Mouse (Mus musculus): ENCODE results near the gene Ap3s2. TPM values are rescaled to one million over a fixed set of nuclear protein-coding genes. Genes with fewer than 3 reads are reported as not detected.

The Ap3s2 gene
- polyA plus RNA-seq, 1 experiment from 2014 or later = 28.1 TPM

DNA sequence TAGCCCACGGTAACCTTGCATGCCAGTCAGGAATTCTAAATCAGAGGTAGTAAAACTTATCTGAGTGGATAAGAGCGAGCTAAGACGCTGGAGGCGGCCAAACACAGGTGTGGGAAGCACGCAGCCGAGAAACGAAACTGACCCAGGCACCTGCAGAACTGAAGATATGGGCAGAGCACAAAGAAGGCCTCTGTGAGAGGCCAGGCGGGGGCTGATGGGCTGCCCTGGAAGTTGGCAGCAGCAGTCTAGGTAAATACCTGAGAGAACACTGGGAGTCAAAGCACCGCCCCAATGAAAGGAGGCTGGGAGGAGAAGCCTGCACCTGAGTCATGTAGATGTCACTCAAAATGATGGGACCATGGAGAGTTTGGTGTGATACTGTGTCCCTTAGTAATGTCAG lies 31.8 kb downstream of the Ap3s2 start:
- no peaks in the 10 kb centered on the region for H3K27me3 ChIP-seq (ENCODE audit: control insufficient read depth, insufficient read depth, low read length)
- ATAC-seq (ENCODE audit: insufficient number of reproducible peaks, insufficient read depth, low FRiP score, low read depth) = no peak
- H3K36me3 ChIP-seq (ENCODE audit: control insufficient read depth, insufficient read depth, low read length) = peaks cover 19% of the 10 kb centered on the region
- WGBS = 80% methylated on average over 9 of the region's 9 CpGs
- H3K9ac ChIP-seq (ENCODE audit: low read length) = no peak overlapping the region
- H3K4me2 ChIP-seq (ENCODE audit: low read length) = no peak overlapping the region
- H3K9me3 ChIP-seq (ENCODE audit: control insufficient read depth, low read length) = no peaks in the 10 kb centered on the region
- no peak overlapping the region for H3K4me3 ChIP-seq (ENCODE audit: control insufficient read depth in 1 of 2, insufficient read depth in 1 of 2, low read depth in 1 of 2, low read length in 2 of 2)
- peaks cover 14 to 27% of the 10 kb centered on the region in 2 experiments for H3K4me1 ChIP-seq (ENCODE audit: control insufficient read depth in 2 of 2, insufficient read depth in 2 of 2, low read length in 2 of 2)
- H3K27ac ChIP-seq (replicated peaks in 1 of 2; ENCODE audit: control insufficient read depth in 1 of 2, insufficient read depth in 1 of 2, low read depth in 2 of 2, low read length in 2 of 2) = no peak overlapping the region

DNA sequence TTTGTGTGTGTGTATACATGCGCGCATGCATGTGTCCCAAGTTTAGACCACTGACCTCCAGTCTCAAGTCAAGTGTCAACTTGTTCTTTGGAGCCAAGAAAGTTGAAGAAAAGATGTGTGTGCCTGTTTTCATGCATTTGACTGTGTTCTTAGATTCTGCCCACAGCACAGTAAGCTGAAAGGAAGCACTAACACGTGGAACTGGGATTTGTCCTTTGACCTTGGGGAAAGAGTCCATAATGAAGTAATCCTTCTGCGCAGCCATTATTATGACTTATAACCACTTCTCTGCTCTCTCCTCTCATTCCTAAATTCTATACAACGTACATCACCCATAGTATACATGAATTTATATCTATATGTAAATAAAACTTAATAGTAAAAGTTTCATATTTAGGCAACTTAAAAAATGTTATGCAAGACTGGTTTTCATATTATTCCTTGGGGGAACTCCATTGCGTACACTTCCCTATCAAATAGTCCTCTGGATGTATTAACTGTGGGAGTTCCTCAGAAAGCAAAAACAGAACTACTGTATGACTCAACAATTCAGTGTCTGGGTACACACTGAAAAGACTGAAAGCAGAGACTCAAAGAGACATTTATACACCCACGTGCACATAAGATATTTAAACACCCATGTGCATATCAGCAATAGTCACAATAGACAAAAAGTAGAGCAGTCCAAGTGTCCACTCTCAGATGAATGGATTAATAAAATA lies 36.7 kb downstream of the Ap3s2 start:
- H3K4me3 ChIP-seq (ENCODE audit: control insufficient read depth in 1 of 2, insufficient read depth in 1 of 2, low read depth in 1 of 2, low read length in 2 of 2) = no peak overlapping the region
- no peak overlapping the region for H3K9ac ChIP-seq (ENCODE audit: low read length)
- WGBS = 87% methylated on average over 7 of the region's 7 CpGs

DNA sequence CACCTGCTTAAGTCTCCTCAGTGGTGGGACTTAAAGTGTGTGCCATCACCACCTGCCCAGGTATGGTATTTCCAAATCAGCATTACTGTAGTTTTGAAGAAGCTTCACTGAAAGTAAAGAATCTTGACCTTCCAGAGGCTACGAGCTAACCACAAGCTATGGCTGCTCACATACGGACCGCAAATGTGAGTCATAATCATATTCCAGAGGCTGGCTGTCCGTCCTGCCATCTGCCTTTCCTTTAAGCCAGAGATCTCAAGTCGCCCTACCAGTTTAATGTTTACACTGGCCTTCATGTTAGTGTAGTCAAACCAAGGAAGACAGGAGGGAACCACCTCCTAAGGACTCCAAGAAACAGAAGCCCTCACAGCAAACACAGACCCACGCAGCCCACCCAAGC lies 38.5 kb downstream of the Ap3s2 start:
- ATAC-seq (ENCODE audit: insufficient number of reproducible peaks, insufficient read depth, low FRiP score, low read depth) = no peak
- Histone ChIP-seq H3K27ac (replicated peaks in 1 of 2; ENCODE audit: control insufficient read depth in 1 of 2, insufficient read depth in 1 of 2, low read depth in 2 of 2, low read length in 2 of 2) (no peak overlapping the region), H3K9me3 (ENCODE audit: control insufficient read depth, low read length) (no peaks in the 10 kb centered on the region), H3K4me3 (ENCODE audit: control insufficient read depth in 1 of 2, insufficient read depth in 1 of 2, low read depth in 1 of 2, low read length in 2 of 2) (no peak overlapping the region), H3K9ac (ENCODE audit: low read length) (no peak overlapping the region), H3K4me1 (ENCODE audit: control insufficient read depth in 2 of 2, insufficient read depth in 2 of 2, low read length in 2 of 2) (peaks cover 0 to 3% of the 10 kb centered on the region in 2 experiments; a peak in 2 of 4 replicates), H3K27me3 (ENCODE audit: control insufficient read depth, insufficient read depth, low read length) (no peaks in the 10 kb centered on the region), H3K4me2 (ENCODE audit: low read length) (no peak overlapping the region), H3K36me3 (ENCODE audit: control insufficient read depth, insufficient read depth, low read length) (peaks cover 23% of the 10 kb centered on the region)
- WGBS = 92% methylated on average over 6 of the region's 6 CpGs

More for the DNA sequence above, 36.7 kb downstream of the Ap3s2 start:
- ATAC-seq (ENCODE audit: insufficient number of reproducible peaks, insufficient read depth, low FRiP score, low read depth) = no peak
- no peak overlapping the region for H3K27ac ChIP-seq (replicated peaks in 1 of 2; ENCODE audit: control insufficient read depth in 1 of 2, insufficient read depth in 1 of 2, low read depth in 2 of 2, low read length in 2 of 2)
- no peaks in the 10 kb centered on the region for H3K27me3 ChIP-seq (ENCODE audit: control insufficient read depth, insufficient read depth, low read length)
- H3K9me3 ChIP-seq (ENCODE audit: control insufficient read depth, low read length) = no peaks in the 10 kb centered on the region
- no peak overlapping the region for H3K4me2 ChIP-seq (ENCODE audit: low read length)
- peaks cover 0 to 3% of the 10 kb centered on the region in 2 experiments; a peak in 2 of 4 replicates for H3K4me1 ChIP-seq (ENCODE audit: control insufficient read depth in 2 of 2, insufficient read depth in 2 of 2, low read length in 2 of 2)
- peaks cover 27% of the 10 kb centered on the region for H3K36me3 ChIP-seq (ENCODE audit: control insufficient read depth, insufficient read depth, low read length)

DNA sequence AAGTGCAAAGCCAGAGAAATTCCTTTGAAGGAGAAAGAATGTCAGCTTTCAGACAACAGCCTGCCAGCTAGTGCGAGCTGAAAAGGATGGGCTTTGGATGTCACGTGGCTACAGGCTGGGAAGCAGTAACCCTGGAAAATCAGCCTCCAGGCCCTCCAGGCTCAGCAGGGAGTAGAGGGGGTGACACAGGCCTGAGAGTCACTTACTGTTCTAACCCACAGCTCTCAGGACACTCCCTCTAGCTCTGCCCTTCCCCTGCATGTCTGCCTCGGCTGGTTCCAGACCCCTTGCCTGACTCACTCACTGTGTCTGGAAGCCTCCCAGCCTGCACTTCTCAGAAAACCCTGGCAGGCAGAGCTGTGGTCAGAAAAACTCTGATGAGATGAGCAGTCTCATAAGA lies 39.5 kb downstream of the Ap3s2 start:
- Histone ChIP-seq H3K36me3 (ENCODE audit: control insufficient read depth, insufficient read depth, low read length) (peaks cover 23% of the 10 kb centered on the region), H3K9me3 (ENCODE audit: control insufficient read depth, low read length) (no peaks in the 10 kb centered on the region), H3K27me3 (ENCODE audit: control insufficient read depth, insufficient read depth, low read length) (no peaks in the 10 kb centered on the region), H3K4me2 (ENCODE audit: low read length) (no peak overlapping the region), H3K27ac (replicated peaks in 1 of 2; ENCODE audit: control insufficient read depth in 1 of 2, insufficient read depth in 1 of 2, low read depth in 2 of 2, low read length in 2 of 2) (no peak overlapping the region), H3K4me1 (ENCODE audit: control insufficient read depth in 2 of 2, insufficient read depth in 2 of 2, low read length in 2 of 2) (no peaks in the 10 kb centered on the region), H3K9ac (ENCODE audit: low read length) (no peak overlapping the region), H3K4me3 (ENCODE audit: control insufficient read depth in 1 of 2, insufficient read depth in 1 of 2, low read depth in 1 of 2, low read length in 2 of 2) (no peak overlapping the region)
- ATAC-seq (ENCODE audit: insufficient number of reproducible peaks, insufficient read depth, low FRiP score, low read depth) = no peak
- WGBS = 27% methylated on average over 3 of the region's 3 CpGs

DNA sequence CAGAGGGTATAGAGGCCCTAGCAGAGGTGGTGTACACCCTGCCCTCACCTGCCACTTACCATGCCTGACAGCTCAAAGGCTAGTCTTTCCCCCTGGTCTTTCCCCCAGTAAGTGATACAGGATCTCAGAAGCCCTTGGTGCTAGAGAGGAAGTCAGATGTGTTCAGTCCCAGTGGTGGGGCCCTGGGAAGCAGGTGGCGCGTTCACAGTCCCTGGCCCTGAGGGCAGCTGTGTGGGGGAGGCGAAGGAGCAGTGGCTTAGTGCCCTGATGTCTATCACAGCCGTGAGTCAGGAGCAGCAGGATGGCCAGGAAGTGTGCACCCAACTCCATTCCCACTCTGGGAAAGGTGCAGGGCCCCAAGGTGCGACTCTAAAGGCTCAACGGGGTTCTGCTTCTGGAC lies 40.4 kb downstream of the Ap3s2 start:
- no peak overlapping the region for H3K9ac ChIP-seq (ENCODE audit: low read length)
- no peaks in the 10 kb centered on the region for H3K9me3 ChIP-seq (ENCODE audit: control insufficient read depth, low read length)
- no peaks in the 10 kb centered on the region for H3K4me1 ChIP-seq (ENCODE audit: control insufficient read depth in 2 of 2, insufficient read depth in 2 of 2, low read length in 2 of 2)
- no peak overlapping the region for H3K27ac ChIP-seq (replicated peaks in 1 of 2; ENCODE audit: control insufficient read depth in 1 of 2, insufficient read depth in 1 of 2, low read depth in 2 of 2, low read length in 2 of 2)
- peaks cover 17% of the 10 kb centered on the region for H3K36me3 ChIP-seq (ENCODE audit: control insufficient read depth, insufficient read depth, low read length)
- no peaks in the 10 kb centered on the region for H3K27me3 ChIP-seq (ENCODE audit: control insufficient read depth, insufficient read depth, low read length)
- H3K4me3 ChIP-seq (ENCODE audit: control insufficient read depth in 1 of 2, insufficient read depth in 1 of 2, low read depth in 1 of 2, low read length in 2 of 2) = no peak overlapping the region
- no peak overlapping the region for H3K4me2 ChIP-seq (ENCODE audit: low read length)
- WGBS = 80% methylated on average over 6 of the region's 6 CpGs
- ATAC-seq (ENCODE audit: insufficient number of reproducible peaks, insufficient read depth, low FRiP score, low read depth) = no peak

DNA sequence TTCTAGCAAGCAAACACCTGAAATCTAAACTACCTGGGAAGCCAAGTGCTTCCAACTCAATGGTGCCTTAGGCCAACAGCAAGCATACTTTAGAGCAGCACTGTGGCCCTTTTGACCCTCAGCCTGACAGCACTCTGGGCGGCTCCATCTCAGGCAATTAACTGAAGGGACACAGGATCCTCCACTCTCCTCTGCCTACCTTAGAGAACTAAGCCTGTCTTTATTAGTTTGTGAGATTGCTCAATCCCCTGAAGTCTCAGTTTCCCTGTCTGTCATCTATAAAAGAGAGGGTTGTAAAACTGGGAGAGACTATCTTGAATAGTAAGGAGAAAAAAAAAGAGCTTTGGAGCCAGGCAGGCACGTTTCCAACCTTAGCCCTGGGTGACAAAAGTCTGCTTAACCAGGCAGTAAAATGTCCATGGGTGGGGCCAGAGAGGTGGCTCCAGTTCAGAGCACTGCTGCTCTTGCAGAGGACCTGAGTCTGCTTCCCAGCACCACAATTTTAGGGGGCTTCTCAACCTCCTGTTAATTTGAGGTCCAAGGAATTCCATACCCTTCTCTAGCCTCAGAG lies 41.9 kb downstream of the Ap3s2 start:
- 77% methylated on average over 2 of the region's 2 CpGs for WGBS
- H3K4me3 ChIP-seq (ENCODE audit: control insufficient read depth in 1 of 2, insufficient read depth in 1 of 2, low read depth in 1 of 2, low read length in 2 of 2) = no peak overlapping the region
- H3K9ac ChIP-seq (ENCODE audit: low read length) = no peak overlapping the region
- H3K4me2 ChIP-seq (ENCODE audit: low read length) = no peak overlapping the region
- H3K4me1 ChIP-seq (ENCODE audit: control insufficient read depth in 2 of 2, insufficient read depth in 2 of 2, low read length in 2 of 2) = no peaks in the 10 kb centered on the region
- H3K27me3 ChIP-seq (ENCODE audit: control insufficient read depth, insufficient read depth, low read length) = no peaks in the 10 kb centered on the region
- H3K27ac ChIP-seq (replicated peaks in 1 of 2; ENCODE audit: control insufficient read depth in 1 of 2, insufficient read depth in 1 of 2, low read depth in 2 of 2, low read length in 2 of 2) = no peak overlapping the region
- H3K36me3 ChIP-seq (ENCODE audit: control insufficient read depth, insufficient read depth, low read length) = peaks cover 14% of the 10 kb centered on the region
- ATAC-seq (ENCODE audit: insufficient number of reproducible peaks, insufficient read depth, low FRiP score, low read depth) = no peak
- H3K9me3 ChIP-seq (ENCODE audit: control insufficient read depth, low read length) = no peaks in the 10 kb centered on the region

DNA sequence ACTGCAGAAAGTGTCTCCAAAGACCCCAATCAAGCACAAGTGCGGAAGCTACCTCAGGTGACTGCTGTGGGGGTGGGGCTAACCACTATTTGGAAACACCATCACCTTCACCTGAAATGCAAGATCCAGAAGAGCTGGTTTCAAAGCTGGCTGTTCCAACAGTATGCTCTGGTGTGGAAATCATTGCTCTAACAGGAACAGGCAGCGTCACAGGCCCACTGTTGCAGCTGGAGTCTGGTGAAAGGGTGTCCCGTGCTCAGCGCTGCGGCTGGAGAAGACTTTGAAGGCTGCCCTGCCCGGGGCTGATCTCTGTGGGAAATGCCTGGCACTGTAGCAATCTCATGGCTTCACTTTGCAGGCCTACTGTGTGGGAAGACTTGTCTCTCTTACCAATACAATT lies 47.0 kb downstream of the Ap3s2 start:
- Histone ChIP-seq H3K4me1 (ENCODE audit: control insufficient read depth in 2 of 2, insufficient read depth in 2 of 2, low read length in 2 of 2) (no peaks in the 10 kb centered on the region), H3K4me3 (ENCODE audit: control insufficient read depth in 1 of 2, insufficient read depth in 1 of 2, low read depth in 1 of 2, low read length in 2 of 2) (no peak overlapping the region), H3K36me3 (ENCODE audit: control insufficient read depth, insufficient read depth, low read length) (no peaks in the 10 kb centered on the region), H3K27ac (replicated peaks in 1 of 2; ENCODE audit: control insufficient read depth in 1 of 2, insufficient read depth in 1 of 2, low read depth in 2 of 2, low read length in 2 of 2) (no peak overlapping the region), H3K4me2 (ENCODE audit: low read length) (no peak overlapping the region), H3K9ac (ENCODE audit: low read length) (no peak overlapping the region), H3K9me3 (ENCODE audit: control insufficient read depth, low read length) (no peaks in the 10 kb centered on the region), H3K27me3 (ENCODE audit: control insufficient read depth, insufficient read depth, low read length) (no peaks in the 10 kb centered on the region)
- ATAC-seq (ENCODE audit: insufficient number of reproducible peaks, insufficient read depth, low FRiP score, low read depth) = no peak
- WGBS = 84% methylated on average over 6 of the region's 6 CpGs

Data from heart, embryonic 14.5 days (tissue).